Mouse (Mus musculus): ENCODE data around the gene Gm2a.

DNA sequence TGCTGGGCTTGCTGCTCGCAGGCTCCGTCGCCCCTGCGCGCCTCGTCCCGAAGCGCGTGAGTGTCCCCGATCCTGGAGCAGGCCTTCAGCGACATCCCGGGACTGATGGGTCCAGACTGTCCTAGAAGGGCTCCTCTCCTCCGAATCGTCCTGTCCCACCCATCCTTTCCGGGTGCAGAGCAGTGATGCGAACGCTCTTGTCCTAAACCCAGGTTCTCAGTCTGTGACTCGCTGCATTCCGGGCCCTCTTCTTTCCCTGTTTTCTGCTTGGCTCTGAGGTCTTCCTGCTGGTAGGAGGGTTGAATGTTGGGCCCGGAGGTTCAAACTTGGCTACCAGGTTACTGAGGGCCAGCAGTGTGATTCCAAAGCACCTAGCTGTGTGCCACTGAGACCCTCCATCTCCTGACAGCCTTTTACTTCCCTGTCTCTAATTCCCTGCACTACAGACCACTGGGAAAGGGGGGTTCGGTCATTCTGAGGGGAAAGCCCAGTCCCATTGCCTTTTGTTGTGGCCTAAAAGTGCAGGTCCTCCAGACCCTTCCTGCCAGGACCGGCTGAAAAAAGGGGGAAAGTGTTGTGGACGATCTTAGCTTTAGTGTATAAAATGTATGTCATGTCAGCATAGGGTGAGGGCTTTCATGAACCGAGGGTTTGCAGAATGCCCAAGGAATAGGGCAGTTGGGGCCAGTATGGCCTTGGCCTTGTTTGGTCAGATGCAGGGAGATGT lies 437 bp downstream of the Gm2a start:
- TF ChIP-seq CTCF (IDR thresholded peaks at IDR 0.05) (no peak; the same call in 1 of the 2 replicates), EP300 (IDR thresholded peaks at IDR 0.05) (no peak)
